Mouse (Mus musculus) layer of hippocampus, adult 2 months (tissue): Measurements from ENCODE around the gene Pank1. TPM values are rescaled to one million over a fixed set of nuclear protein-coding genes. Genes with fewer than 3 reads are reported as not detected.
A peak's percentile ranks its signal among the peaks of the same experiment; 100 is the strongest.

ENCODE experiments used
- DNase-seq, 2 experiments: peaks; one replicate each; pipeline ENCODE4 v3.0.0; 2022; ENCODE audit warnings: low spot score in 2 of 2
- H3K27ac ChIP-seq: fragments of 200-600 bp; 2 replicates; pipeline ENCODE4 v1.8.1; 2022
- H3K4me3 ChIP-seq: fragments of 200-600 bp; 2 replicates; pipeline ENCODE4 v1.8.1; 2022; ENCODE audit warnings: mild to moderate bottlenecking
- CTCF ChIP-seq: fragments of 200-600 bp; conservative IDR thresholded peaks from 2 replicates; pipeline ENCODE4 v1.8.1; 2022; ENCODE audit warnings: antibody characterized with exemption, mild to moderate bottlenecking, moderate library complexity
- microRNA-seq, 2 experiments: library from miRNA; unstranded; fragments of <30 nt; microRNA quantifications; one replicate each; pipeline ENCODE4 v1.2.0; 2021
- total RNA-seq, 2 experiments: library from RNA; stranded (reverse); gene quantifications; 2 replicates each; pipeline ENCODE4 v1.2.3; 2021

Pank1 gene
- total RNA-seq, 2 experiments from 2014 or later, result 19.6 to 21.7 TPM

GRCm38 (mm10) chr19:34799644-34800267 lies 79.5 kb downstream of the Pank1 start:
- H3K4me3 ChIP-seq, result no peak overlapping the region
- no peak for TF ChIP-seq CTCF

DNA sequence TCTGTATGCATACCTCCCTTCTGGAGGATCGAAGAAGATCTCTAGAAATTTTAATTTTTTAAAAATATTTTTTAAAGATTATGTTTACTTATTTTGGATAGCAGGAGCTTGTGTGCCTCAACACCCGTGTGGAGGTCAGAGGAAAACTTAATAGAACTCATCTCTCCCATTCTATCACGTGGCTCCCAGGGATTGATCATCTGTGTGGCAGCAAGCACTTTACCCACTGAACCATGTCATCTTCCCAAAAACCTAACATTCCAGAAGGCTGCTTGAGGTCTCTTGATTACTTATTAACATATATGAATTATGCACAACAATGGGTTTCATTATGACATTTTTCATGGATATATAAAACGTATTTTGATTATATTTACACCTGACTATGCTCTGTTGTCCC lies 82.9 kb downstream of the Pank1 start:
- Histone ChIP-seq H3K27ac (no peak overlapping the region), H3K4me3 (no peak overlapping the region)
- DNase-seq, result no peak
- TF ChIP-seq CTCF, result no peak

More at GRCm38 (mm10) chr19:34799644-34800267, 79.5 kb downstream of the Pank1 start:
- DNase-seq, result no peak
- no peak overlapping the region for H3K27ac ChIP-seq

DNA sequence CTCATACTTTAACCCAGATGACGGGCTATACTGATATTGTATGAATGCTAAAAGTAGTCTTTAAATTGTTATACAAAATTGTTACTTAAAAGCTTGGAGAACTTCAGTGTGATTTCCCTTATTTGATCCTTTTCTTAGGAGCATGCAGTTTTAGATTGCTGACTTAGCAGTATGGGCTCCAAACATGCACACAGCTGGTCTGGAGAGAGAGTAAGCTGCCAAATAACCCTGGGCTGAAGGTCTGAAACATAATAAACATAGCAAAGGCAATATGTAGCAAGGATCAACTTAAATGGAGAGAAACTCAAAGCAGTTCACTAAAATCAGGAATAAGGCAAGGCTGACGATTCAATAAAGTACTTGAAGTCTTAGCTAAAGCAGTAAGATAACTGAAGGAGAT lies 96.8 kb downstream of the Pank1 start:
- Histone ChIP-seq H3K4me3 (no peak overlapping the region), H3K27ac (no peak overlapping the region)
- no peak for TF ChIP-seq CTCF
- no peak for DNase-seq

DNA sequence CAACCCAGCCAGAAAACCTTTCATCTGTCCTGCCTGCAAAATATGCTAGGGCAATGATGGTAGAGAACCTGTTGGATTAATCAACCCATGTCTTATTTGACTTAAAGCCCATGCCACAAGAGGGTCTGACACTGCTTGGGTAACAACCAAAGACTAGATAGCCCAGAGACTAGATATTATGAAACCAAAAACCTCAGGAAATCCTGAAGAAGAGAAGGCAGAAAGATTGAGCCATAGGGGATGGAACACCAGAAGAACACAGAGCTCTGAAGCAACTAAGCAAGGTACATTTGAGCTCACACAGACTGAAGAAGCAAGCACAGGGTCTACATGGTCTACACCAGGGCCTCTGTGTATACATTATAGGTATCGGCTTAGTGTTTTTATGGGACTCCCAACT lies 100.3 kb downstream of the Pank1 start:
- TF ChIP-seq CTCF, result no peak
- Histone ChIP-seq H3K4me3 (no peak overlapping the region), H3K27ac (no peak overlapping the region)
- DNase-seq, result no peak

DNA sequence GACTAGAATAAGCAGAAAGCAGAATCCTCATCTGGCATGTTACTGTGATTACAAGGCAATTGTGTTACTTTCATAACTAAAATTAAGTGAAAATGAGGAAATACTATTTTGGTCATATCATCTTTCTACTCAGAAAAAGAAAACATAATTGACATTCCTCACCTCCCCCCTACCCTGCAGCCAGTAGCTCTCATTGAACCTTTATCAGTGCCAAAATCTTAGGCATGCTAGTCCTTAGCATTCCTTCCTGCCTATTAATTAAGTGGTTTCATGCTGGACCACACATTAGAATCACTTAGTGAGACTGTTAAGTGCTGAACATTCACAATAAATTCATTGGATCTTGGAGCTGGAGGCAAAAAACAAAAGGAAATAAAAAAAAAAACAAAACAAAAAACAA lies 101.2 kb downstream of the Pank1 start:
- no peak overlapping the region for H3K4me3 ChIP-seq
- no peak for DNase-seq
- no peak for TF ChIP-seq CTCF
- no peak overlapping the region for H3K27ac ChIP-seq

GRCm38 (mm10) chr19:34772775-34773174 lies 106.5 kb downstream of the Pank1 start:
- peak; percentile 98 for TF ChIP-seq CTCF
- H3K27ac ChIP-seq, result no peak overlapping the region
- no peak overlapping the region for H3K4me3 ChIP-seq
- DNase-seq, result peak; percentile 40 to 72

GRCm38 (mm10) chr19:34770764-34771163 lies 108.5 kb downstream of the Pank1 start:
- no peak for DNase-seq
- Histone ChIP-seq H3K4me3 (no peak overlapping the region), H3K27ac (no peak overlapping the region)
- no peak for TF ChIP-seq CTCF

DNA sequence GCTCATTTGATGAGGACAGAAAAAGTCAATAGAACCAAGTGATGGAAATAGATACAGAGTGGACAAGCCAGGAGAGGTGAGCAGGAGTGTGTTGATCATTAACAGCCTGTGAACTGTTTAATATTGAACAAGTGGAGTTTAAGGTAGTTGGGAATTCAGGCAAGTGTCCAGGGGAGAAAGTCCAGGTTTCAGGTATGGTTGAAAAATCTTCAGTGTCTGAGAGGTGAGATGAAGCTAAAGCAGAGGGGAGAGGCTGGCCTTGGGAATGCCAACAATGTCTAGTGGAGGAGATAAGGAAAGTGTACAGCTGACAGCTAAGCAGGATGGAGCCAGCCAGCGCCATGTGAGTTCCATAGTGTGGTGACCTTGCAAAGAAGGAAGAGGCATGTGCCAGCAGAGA lies 120.5 kb downstream of the Pank1 start:
- DNase-seq, result no peak
- no peak for TF ChIP-seq CTCF
- no peak overlapping the region for H3K27ac ChIP-seq
- H3K4me3 ChIP-seq, result no peak overlapping the region

Small RNA genes lying within 50 kb of the gene (microRNA-seq; reads per million reads assigned to microRNA genes)
- gene Mir107, result 1,113 to 3,229 reads per million in 2 experiments

Other genes with a start within 250 kb of the Pank1 start
- under 1 TPM; 0.27 to 0.38 TPM for gene Ifit1bl2, start 238.7 kb downstream of the Pank1 start, total RNA-seq
- gene Ifit1, start 238.6 kb downstream of the Pank1 start, total RNA-seq, result 1 to 10 TPM in 1 of 2 experiments, under 1 TPM in 1; 0.59 to 1.2 TPM
- gene Slc16a12, start 132.2 kb downstream of the Pank1 start, total RNA-seq, result 1 to 10 TPM; 1.3 to 3.8 TPM
- 1 to 10 TPM in 1 of 2 experiments, under 1 TPM in 1; 1.00 to 1.5 TPM for gene Kif20b, start 42.9 kb upstream of the Pank1 start, total RNA-seq